9 mouse cellular contexts compared by ENCODE assay signal in the genomic region with DNA sequence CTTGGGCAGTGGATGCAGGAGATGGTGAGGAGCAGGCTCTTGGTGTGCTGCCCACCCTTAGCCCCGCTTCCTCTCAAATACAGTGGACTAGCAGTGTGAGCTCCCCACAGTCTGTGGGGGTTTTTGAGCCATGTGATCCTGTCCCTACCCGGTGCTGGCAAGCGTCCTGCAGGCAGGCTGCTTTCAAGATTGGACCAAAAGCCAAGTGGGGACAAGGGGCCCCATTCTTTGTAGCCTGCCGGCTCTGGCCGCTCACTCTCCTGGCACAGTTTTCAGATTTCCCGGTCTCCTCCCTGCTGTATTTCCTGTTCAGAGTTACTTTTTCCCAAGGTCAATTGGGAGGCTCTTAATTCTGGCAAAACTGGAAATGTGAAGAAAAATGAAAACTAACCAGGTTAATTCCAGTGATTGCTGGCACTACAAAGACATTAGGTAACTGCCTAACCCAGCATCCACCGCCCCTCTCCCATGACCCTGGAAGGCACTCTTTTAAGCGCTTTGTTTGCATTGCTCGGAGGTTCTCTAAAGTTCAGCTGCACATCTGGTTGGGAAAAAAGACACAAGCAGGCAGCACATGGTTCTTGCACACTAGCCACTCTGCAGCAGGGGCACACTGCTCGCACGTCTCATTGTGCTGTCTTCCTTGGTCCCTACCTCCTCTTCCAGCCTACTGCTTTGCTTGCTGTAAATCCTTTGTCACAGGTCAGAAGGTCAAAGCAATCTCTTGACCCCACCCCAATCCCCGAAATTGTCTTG.
DNase-seq lines count a peak whose midpoint lies in the region; ATAC-seq lines count a peak whose summit lies in the region.
"Had no signal": no experiment of that assay in that cellular context is flagged by ENCODE, and none has a peak within 500 bp of the region (broad histone marks: within the 10 kb centered on the region; RNA-seq: fewer than 3 reads in every experiment).

No protein-coding gene starts in this region.

- H3K9me3 ChIP-seq in kidney, embryonic 14.5 days (ENCODE audit: control insufficient read depth, low read length): no peaks in the 10 kb centered on the region
- H3K9me3 ChIP-seq in limb, embryonic 13.5 days: no peaks in the 10 kb centered on the region
- H3K9me3 ChIP-seq in stomach, embryonic 14.5 days (ENCODE audit: control insufficient read depth, low read depth, low read length): no peaks in the 10 kb centered on the region

- no peaks in the 10 kb centered on the region for H3K27me3 ChIP-seq in kidney, embryonic 14.5 days (ENCODE audit: control insufficient read depth, insufficient read depth, low read length)
- no peaks in the 10 kb centered on the region for H3K27me3 ChIP-seq in limb, embryonic 13.5 days
- no peaks in the 10 kb centered on the region for H3K27me3 ChIP-seq in stomach, embryonic 14.5 days (ENCODE audit: control insufficient read depth, insufficient read depth, low read length)
- H3K27me3 ChIP-seq: CH12.LX had no signal

- DNase-seq in gastrocnemius, adult 18-20 months (ENCODE audit: low spot score): peak; percentile 13
- no peak for DNase-seq in gastrocnemius, adult 8-10 months (ENCODE audit: low spot score in 2 of 2)
- DNase-seq in cerebellum, adult 11-12 months: peak; percentile 44
- DNase-seq in heart, adult 11 months: peak; percentile 98
- DNase-seq in MN1 (ENCODE audit: low spot score): no peak

- peak overlapping the region; percentile 69; the same call in 1 of the 2 replicates for H3K27ac ChIP-seq in kidney, embryonic 14.5 days (ENCODE audit: low read depth, low read length)
- peak overlapping the region; percentile 18; the same call in 1 of the 2 replicates for H3K27ac ChIP-seq in limb, embryonic 13.5 days
- H3K27ac ChIP-seq in stomach, embryonic 14.5 days (ENCODE audit: low read length): peak overlapping the region; percentile 30; the same call in 1 of the 2 replicates

- no peaks in the 10 kb centered on the region for H3K36me3 ChIP-seq in kidney, embryonic 14.5 days (ENCODE audit: control insufficient read depth, insufficient read depth, low read length)
- no peaks in the 10 kb centered on the region for H3K36me3 ChIP-seq in limb, embryonic 13.5 days
- H3K36me3 ChIP-seq in stomach, embryonic 14.5 days (ENCODE audit: control insufficient read depth, insufficient read depth, low read length): no peaks in the 10 kb centered on the region

- peaks cover 8% of the 10 kb centered on the region for H3K4me1 ChIP-seq in kidney, embryonic 14.5 days (ENCODE audit: control insufficient read depth, insufficient read depth, low read length)
- H3K4me1 ChIP-seq in limb, embryonic 13.5 days: peaks cover 17% of the 10 kb centered on the region
- H3K4me1 ChIP-seq in stomach, embryonic 14.5 days (ENCODE audit: control insufficient read depth, insufficient read depth, low read length): peaks cover 25% of the 10 kb centered on the region

- H3K9ac ChIP-seq in kidney, embryonic 14.5 days (ENCODE audit: low read depth, low read length): no peak overlapping the region
- no peak overlapping the region for H3K9ac ChIP-seq in limb, embryonic 13.5 days
- no peak overlapping the region for H3K9ac ChIP-seq in stomach, embryonic 14.5 days (replicated peaks; ENCODE audit: low read depth, low read length)

- H3K4me3 ChIP-seq in kidney, embryonic 14.5 days (ENCODE audit: low read length): no peak overlapping the region
- H3K4me3 ChIP-seq in limb, embryonic 13.5 days: no peak overlapping the region
- no peak overlapping the region for H3K4me3 ChIP-seq in stomach, embryonic 14.5 days (ENCODE audit: low read depth, low read length)

- H3K4me2 ChIP-seq in kidney, embryonic 14.5 days (replicated peaks; ENCODE audit: low read depth, low read length): no peak overlapping the region
- 0 out of 2 replicates have a peak overlapping the region, but pooled peaks have one; percentile 14 for H3K4me2 ChIP-seq in limb, embryonic 13.5 days (replicated peaks)
- H3K4me2 ChIP-seq in stomach, embryonic 14.5 days (replicated peaks; ENCODE audit: low read depth, low read length): no peak overlapping the region

- 25% methylated on average over 12 of the region's 12 CpGs for WGBS in kidney, embryonic 14.5 days
- 33% methylated on average over 12 of the region's 12 CpGs for WGBS in limb, embryonic 13.5 days
- 14% methylated on average over 12 of the region's 12 CpGs for WGBS in stomach, embryonic 14.5 days

- peak; percentile 46; the same call in 1 of the 2 replicates for ATAC-seq in kidney, embryonic 14.5 days (ENCODE audit: low FRiP score, low TSS enrichment)
- 0 out of 2 replicates have a peak, but pooled peaks have one; percentile 28 for ATAC-seq in limb, embryonic 13.5 days (ENCODE audit: low FRiP score, low read depth)
- peak; percentile 51 for ATAC-seq in stomach, embryonic 14.5 days (ENCODE audit: insufficient number of reproducible peaks, insufficient read depth, low FRiP score, low read depth)

Comparison
In these comparisons a context has a peak if more than half of its experiments do, and no peak if none do; other contexts are left out.
1. DNase-seq: peak in gastrocnemius, adult 18-20 months (single experiment), cerebellum, adult 11-12 months (single experiment) and heart, adult 11 months (single experiment); none in gastrocnemius, adult 8-10 months (0 of 2) and MN1 (single experiment).
2. H3K27ac ChIP-seq: peak in every context shown above with its lines; median percentile 69 in kidney, embryonic 14.5 days; 30 in stomach, embryonic 14.5 days; 18 in limb, embryonic 13.5 days.
3. Peak in every context shown above with its lines, with median percentiles within 50 percentile points of each other: ATAC-seq.